8 mouse cellular contexts compared by ENCODE assay signal in the genomic region with DNA sequence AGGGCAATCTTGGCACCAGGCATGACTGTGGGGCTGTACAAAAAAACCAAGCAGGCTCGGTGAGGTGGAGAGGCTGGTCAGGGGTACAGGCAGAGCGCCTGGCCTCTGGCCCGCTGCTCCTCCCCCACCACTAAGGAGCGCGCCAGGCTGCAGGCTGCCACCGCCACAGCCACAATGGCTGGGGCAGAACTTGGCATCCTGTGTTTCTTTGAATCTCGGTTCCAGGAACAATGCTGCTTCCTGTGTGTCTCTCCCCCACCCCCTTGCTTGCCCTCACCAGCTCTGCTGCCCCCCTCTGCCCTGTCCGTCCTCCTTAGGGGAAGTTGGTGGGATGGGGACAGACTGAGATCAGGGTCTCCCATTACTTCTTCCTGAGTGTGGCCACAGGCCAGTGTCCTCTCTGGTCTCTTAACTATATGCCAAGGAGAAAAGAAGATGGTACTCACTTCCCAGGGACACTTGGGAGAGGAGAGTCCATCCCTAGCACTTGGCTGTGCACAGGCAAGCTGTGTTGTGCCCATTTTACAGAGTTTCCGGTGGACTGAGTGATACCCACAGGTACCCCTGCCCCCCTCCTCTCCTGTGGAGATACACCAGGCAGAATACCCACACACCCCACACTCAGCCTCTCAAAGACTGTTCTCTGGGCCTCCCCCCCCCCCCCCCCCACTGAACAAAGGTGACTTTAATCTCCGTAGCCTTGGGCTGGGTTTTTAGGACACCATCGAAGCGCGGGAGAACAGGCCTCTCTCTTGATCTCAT. TPM values are rescaled to one million over a fixed set of nuclear protein-coding genes. Genes with fewer than 3 reads are reported as not detected.
DNase-seq lines count a peak whose midpoint lies in the region; ATAC-seq and TF ChIP-seq lines count a peak whose summit lies in the region.

No protein-coding gene starts in this region.

- no peak for TF ChIP-seq POLR2A in cerebellum, adult 2 months (IDR thresholded peaks at IDR 0.05; ENCODE audit: borderline replicate concordance, insufficient read depth, low read length)

- H3K4me1 ChIP-seq in cerebellum, adult 2 months (ENCODE audit: control insufficient read depth, insufficient read depth, low read length) = no peaks in the 10 kb centered on the region; the same call in 1 of the 2 replicates
- peaks cover 75% of the 10 kb centered on the region for H3K4me1 ChIP-seq in embryonic facial prominence, embryonic 15.5 days
- peaks cover 57% of the 10 kb centered on the region for H3K4me1 ChIP-seq in hindbrain, embryonic 15.5 days (replicated peaks)
- H3K4me1 ChIP-seq in liver, embryonic 12.5 days = peaks cover 96% of the 10 kb centered on the region

- TF ChIP-seq CTCF in cerebellum, adult 2 months (IDR thresholded peaks at IDR 0.05; ENCODE audit: borderline replicate concordance, insufficient read depth, low read depth, low read length) = no peak

- no peaks in the 10 kb centered on the region for H3K9me3 ChIP-seq in embryonic facial prominence, embryonic 15.5 days (replicated peaks)
- H3K9me3 ChIP-seq in hindbrain, embryonic 15.5 days = no peaks in the 10 kb centered on the region
- H3K9me3 ChIP-seq in liver, embryonic 12.5 days (replicated peaks) = no peaks in the 10 kb centered on the region

- H3K27ac ChIP-seq in cerebellum, adult 2 months (ENCODE audit: insufficient read depth, low read length) = no peak overlapping the region
- H3K27ac ChIP-seq in embryonic facial prominence, embryonic 15.5 days (replicated peaks) = peak overlapping the region; percentile 93
- peak overlapping the region; percentile 85 for H3K27ac ChIP-seq in hindbrain, embryonic 15.5 days (replicated peaks)
- peak overlapping the region; percentile 62; the same call in 1 of the 2 replicates for H3K27ac ChIP-seq in liver, embryonic 12.5 days

- no peaks in the 10 kb centered on the region; the same call in 1 of the 2 replicates for H3K27me3 ChIP-seq in cerebellum, adult 2 months (ENCODE audit: control insufficient read depth, insufficient read depth, low read length)
- H3K27me3 ChIP-seq in embryonic facial prominence, embryonic 15.5 days = peaks cover 19% of the 10 kb centered on the region; the same call in 1 of the 2 replicates
- H3K27me3 ChIP-seq in hindbrain, embryonic 15.5 days = peaks cover 12% of the 10 kb centered on the region; the same call in 1 of the 2 replicates
- peaks cover 83% of the 10 kb centered on the region for H3K27me3 ChIP-seq in liver, embryonic 12.5 days (replicated peaks)

- peak overlapping the region; percentile 28 for H3K4me3 ChIP-seq in cerebellum, adult 2 months (replicated peaks; ENCODE audit: insufficient read depth, low read depth, low read length)
- H3K4me3 ChIP-seq in embryonic facial prominence, embryonic 15.5 days (replicated peaks) = peak overlapping the region; percentile 63
- H3K4me3 ChIP-seq in hindbrain, embryonic 15.5 days = peak overlapping the region; percentile 55
- H3K4me3 ChIP-seq in liver, embryonic 12.5 days = peak overlapping the region; percentile 67

- H3K9ac ChIP-seq in embryonic facial prominence, embryonic 15.5 days = peak overlapping the region; percentile 10; the same call in 1 of the 2 replicates
- peak overlapping the region; percentile 29; the same call in 1 of the 2 replicates for H3K9ac ChIP-seq in hindbrain, embryonic 15.5 days
- H3K9ac ChIP-seq in liver, embryonic 12.5 days = peak overlapping the region; percentile 79

- no peak for ATAC-seq in embryonic facial prominence, embryonic 15.5 days (ENCODE audit: insufficient number of reproducible peaks, low FRiP score, low TSS enrichment, low read depth)
- peak; percentile 46; the same call in 1 of the 2 replicates for ATAC-seq in hindbrain, embryonic 15.5 days (ENCODE audit: low FRiP score, low read depth)
- no peak for ATAC-seq in liver, embryonic 12.5 days

- peaks cover 26% of the 10 kb centered on the region for H3K36me3 ChIP-seq in embryonic facial prominence, embryonic 15.5 days
- H3K36me3 ChIP-seq in hindbrain, embryonic 15.5 days = no peaks in the 10 kb centered on the region
- peaks cover 33% of the 10 kb centered on the region for H3K36me3 ChIP-seq in liver, embryonic 12.5 days

- WGBS in cerebellum, adult 2 months = 13% methylated on average over 13 of the region's 13 CpGs
- WGBS in embryonic facial prominence, embryonic 15.5 days = 12% methylated on average over 13 of the region's 13 CpGs
- 9% methylated on average over 12 of the region's 13 CpGs for WGBS in hindbrain, embryonic 15.5 days
- WGBS in liver, embryonic 12.5 days (ENCODE audit: insufficient replicate concordance) = 23% methylated on average over 13 of the region's 13 CpGs

- no peak for DNase-seq in cerebellum, adult 2 months
- DNase-seq in cerebellum, adult 9-10 months = no peak
- DNase-seq in CD4-positive helper T cell, adult 2 months (ENCODE audit: low read depth, low spot score) = peak; percentile 70
- DNase-seq in naive thymus-derived CD4-positive, alpha-beta T cell, adult 2 months (ENCODE audit: low read depth) = peak; percentile 74
- DNase-seq in frontal cortex, postnatal 14 days (ENCODE audit: low spot score in 2 of 2) = no peak

- H3K4me2 ChIP-seq in embryonic facial prominence, embryonic 15.5 days (replicated peaks) = peak overlapping the region; percentile 90
- peak overlapping the region; percentile 95 for H3K4me2 ChIP-seq in hindbrain, embryonic 15.5 days
- H3K4me2 ChIP-seq in liver, embryonic 12.5 days = peak overlapping the region; percentile 92

RNA-seq across cellular contexts. Expression of gene Lfng, which starts 2.6 kb away (rescaled TPM):
- polyA plus RNA-seq in cerebellum, adult 2 months (2012; rRNA removed) = 48.7 and 53.4 TPM in 2 replicates
- 31.8 and 36.0 TPM in 2 replicates for polyA plus RNA-seq in embryonic facial prominence, embryonic 15.5 days (2015; fragmentation: Nextera tagmentation; extraction: Ambion mirVana)
- polyA plus RNA-seq in hindbrain, embryonic 15.5 days (2015; fragmentation: Nextera tagmentation; extraction: Ambion mirVana) = 28.4 and 28.8 TPM in 2 replicates
- 7.4 and 8.3 TPM in 2 replicates for polyA plus RNA-seq in liver, embryonic 12.5 days (2016; fragmentation: Nextera tagmentation; extraction: Ambion mirVana)

RNA-seq across cellular contexts. Expression of gene Ttyh3, which starts 39.1 kb away (rescaled TPM):
- polyA plus RNA-seq in cerebellum, adult 2 months (2012; rRNA removed) = 86.0 and 96.1 TPM in 2 replicates
- polyA plus RNA-seq in embryonic facial prominence, embryonic 15.5 days (2015; fragmentation: Nextera tagmentation; extraction: Ambion mirVana) = 42.3 and 43.7 TPM in 2 replicates
- 84.6 and 85.2 TPM in 2 replicates for polyA plus RNA-seq in hindbrain, embryonic 15.5 days (2015; fragmentation: Nextera tagmentation; extraction: Ambion mirVana)
- 13.0 and 15.6 TPM in 2 replicates for polyA plus RNA-seq in liver, embryonic 12.5 days (2016; fragmentation: Nextera tagmentation; extraction: Ambion mirVana)

RNA-seq across cellular contexts. Expression of gene Grifin, which starts 44.8 kb away (rescaled TPM):
- 0.82 and 1.4 TPM in 2 replicates for polyA plus RNA-seq in cerebellum, adult 2 months (2012; rRNA removed)
- not detected in 2 replicates for polyA plus RNA-seq in embryonic facial prominence, embryonic 15.5 days (2015; fragmentation: Nextera tagmentation; extraction: Ambion mirVana)
- not detected in 2 replicates for polyA plus RNA-seq in hindbrain, embryonic 15.5 days (2015; fragmentation: Nextera tagmentation; extraction: Ambion mirVana)
- polyA plus RNA-seq in liver, embryonic 12.5 days (2016; fragmentation: Nextera tagmentation; extraction: Ambion mirVana) = 6.3 and 7.8 TPM in 2 replicates

Comparison
In these comparisons a context has a peak if more than half of its experiments do, and no peak if none do; other contexts are left out.
1. DNase-seq: peak in CD4-positive helper T cell, adult 2 months (single experiment) and naive thymus-derived CD4-positive, alpha-beta T cell, adult 2 months (single experiment); none in cerebellum, adult 2 months (0 of 2), cerebellum, adult 9-10 months (single experiment) and frontal cortex, postnatal 14 days (0 of 2).
2. H3K9ac ChIP-seq: peak in every context shown above with its lines; median percentile 79 in liver, embryonic 12.5 days; 29 in hindbrain, embryonic 15.5 days; 10 in embryonic facial prominence, embryonic 15.5 days.
3. Peak in every context shown above with its lines, with median percentiles within 50 percentile points of each other: H3K4me3 ChIP-seq and H3K4me2 ChIP-seq.